Mouse (Mus musculus): ENCODE measurements around the gene Enkd1. TPM values are rescaled to one million over a fixed set of nuclear protein-coding genes. Genes with fewer than 3 reads are reported as not detected.

The Enkd1 gene
- polyA plus RNA-seq, 1 experiment: 84.2 TPM

- Histone ChIP-seq H3K27me3 (ENCODE audit: control insufficient read depth, insufficient read depth, low read length) (no peaks in the 10 kb centered on the region), H3K4me1 (ENCODE audit: control insufficient read depth, insufficient read depth, low read length) (peaks cover 21% of the 10 kb centered on the region), H3K36me3 (ENCODE audit: control insufficient read depth, insufficient read depth, low read length) (no peaks in the 10 kb centered on the region), H3K4me3 (ENCODE audit: control insufficient read depth, low read depth, low read length) (no peak overlapping the region), H3K27ac (ENCODE audit: control insufficient read depth, insufficient read depth, low read depth, low read length) (no peak overlapping the region)
- TF ChIP-seq POLR2A (IDR thresholded peaks at IDR 0.05; ENCODE audit: control insufficient read depth, low read depth, low read length) (no peak), CTCF (IDR thresholded peaks at IDR 0.05; ENCODE audit: control insufficient read depth, insufficient read depth, insufficient replicate concordance, low read depth, low read length) (no peak)
Observed at GRCm38 (mm10) chr8:105695080-105695780, 12.8 kb downstream of the Enkd1 start.

- H3K4me3 ChIP-seq (ENCODE audit: control insufficient read depth, low read depth, low read length): peak overlapping the region; percentile 41
- TF ChIP-seq POLR2A (IDR thresholded peaks at IDR 0.05; ENCODE audit: control insufficient read depth, low read depth, low read length): no peak
- TF ChIP-seq CTCF (IDR thresholded peaks at IDR 0.05; ENCODE audit: control insufficient read depth, insufficient read depth, insufficient replicate concordance, low read depth, low read length): no peak
- no peak overlapping the region for H3K27ac ChIP-seq (ENCODE audit: control insufficient read depth, insufficient read depth, low read depth, low read length)
- no peaks in the 10 kb centered on the region for H3K27me3 ChIP-seq (ENCODE audit: control insufficient read depth, insufficient read depth, low read length)
- peaks cover 19% of the 10 kb centered on the region for H3K4me1 ChIP-seq (ENCODE audit: control insufficient read depth, insufficient read depth, low read length)
- no peaks in the 10 kb centered on the region for H3K36me3 ChIP-seq (ENCODE audit: control insufficient read depth, insufficient read depth, low read length)
Observed at GRCm38 (mm10) chr8:105694051-105694799, 13.8 kb downstream of the Enkd1 start.

- H3K27me3 ChIP-seq (ENCODE audit: control insufficient read depth, insufficient read depth, low read length): no peaks in the 10 kb centered on the region
- TF ChIP-seq POLR2A (IDR thresholded peaks at IDR 0.05; ENCODE audit: control insufficient read depth, low read depth, low read length) (no peak), CTCF (IDR thresholded peaks at IDR 0.05; ENCODE audit: control insufficient read depth, insufficient read depth, insufficient replicate concordance, low read depth, low read length) (no peak)
- H3K36me3 ChIP-seq (ENCODE audit: control insufficient read depth, insufficient read depth, low read length): no peaks in the 10 kb centered on the region
- peak overlapping the region; percentile 41 for H3K4me3 ChIP-seq (ENCODE audit: control insufficient read depth, low read depth, low read length)
- H3K27ac ChIP-seq (ENCODE audit: control insufficient read depth, insufficient read depth, low read depth, low read length): no peak overlapping the region
- H3K4me1 ChIP-seq (ENCODE audit: control insufficient read depth, insufficient read depth, low read length): peaks cover 19% of the 10 kb centered on the region
Observed at GRCm38 (mm10) chr8:105693648-105694047, 14.4 kb downstream of the Enkd1 start.

- Histone ChIP-seq H3K36me3 (ENCODE audit: control insufficient read depth, insufficient read depth, low read length) (no peaks in the 10 kb centered on the region), H3K4me1 (ENCODE audit: control insufficient read depth, insufficient read depth, low read length) (peaks cover 19% of the 10 kb centered on the region), H3K27me3 (ENCODE audit: control insufficient read depth, insufficient read depth, low read length) (no peaks in the 10 kb centered on the region), H3K27ac (ENCODE audit: control insufficient read depth, insufficient read depth, low read depth, low read length) (no peak overlapping the region), H3K4me3 (ENCODE audit: control insufficient read depth, low read depth, low read length) (no peak overlapping the region)
- TF ChIP-seq CTCF (IDR thresholded peaks at IDR 0.05; ENCODE audit: control insufficient read depth, insufficient read depth, insufficient replicate concordance, low read depth, low read length) (no peak), POLR2A (IDR thresholded peaks at IDR 0.05; ENCODE audit: control insufficient read depth, low read depth, low read length) (no peak)
Observed at GRCm38 (mm10) chr8:105692449-105693182, 15.4 kb downstream of the Enkd1 start.

- Histone ChIP-seq H3K27me3 (ENCODE audit: control insufficient read depth, insufficient read depth, low read length) (no peaks in the 10 kb centered on the region), H3K27ac (ENCODE audit: control insufficient read depth, insufficient read depth, low read depth, low read length) (no peak overlapping the region), H3K4me1 (ENCODE audit: control insufficient read depth, insufficient read depth, low read length) (peaks cover 19% of the 10 kb centered on the region), H3K4me3 (ENCODE audit: control insufficient read depth, low read depth, low read length) (no peak overlapping the region), H3K36me3 (ENCODE audit: control insufficient read depth, insufficient read depth, low read length) (no peaks in the 10 kb centered on the region)
- TF ChIP-seq POLR2A (IDR thresholded peaks at IDR 0.05; ENCODE audit: control insufficient read depth, low read depth, low read length) (no peak), CTCF (IDR thresholded peaks at IDR 0.05; ENCODE audit: control insufficient read depth, insufficient read depth, insufficient replicate concordance, low read depth, low read length) (no peak)
Observed at GRCm38 (mm10) chr8:105690978-105691377, 17.0 kb downstream of the Enkd1 start.

- Histone ChIP-seq H3K27me3 (ENCODE audit: control insufficient read depth, insufficient read depth, low read length) (no peaks in the 10 kb centered on the region), H3K4me3 (ENCODE audit: control insufficient read depth, low read depth, low read length) (no peak overlapping the region), H3K27ac (ENCODE audit: control insufficient read depth, insufficient read depth, low read depth, low read length) (no peak overlapping the region), H3K36me3 (ENCODE audit: control insufficient read depth, insufficient read depth, low read length) (no peaks in the 10 kb centered on the region), H3K4me1 (ENCODE audit: control insufficient read depth, insufficient read depth, low read length) (peaks cover 16% of the 10 kb centered on the region)
- no peak for TF ChIP-seq POLR2A (IDR thresholded peaks at IDR 0.05; ENCODE audit: control insufficient read depth, low read depth, low read length)
- TF ChIP-seq CTCF (IDR thresholded peaks at IDR 0.05; ENCODE audit: control insufficient read depth, insufficient read depth, insufficient replicate concordance, low read depth, low read length): no peak
Observed at GRCm38 (mm10) chr8:105689983-105690360, 18.0 kb downstream of the Enkd1 start.
